Mouse (Mus musculus) MN1 (cell line): ENCODE results near the gene Crtam.

Experiments used
- DNase-seq: peaks from one replicate; pipeline ENCODE4 v3.0.0-alpha.2; 2016; ENCODE audit warnings: low spot score

Gene Crtam

DNA sequence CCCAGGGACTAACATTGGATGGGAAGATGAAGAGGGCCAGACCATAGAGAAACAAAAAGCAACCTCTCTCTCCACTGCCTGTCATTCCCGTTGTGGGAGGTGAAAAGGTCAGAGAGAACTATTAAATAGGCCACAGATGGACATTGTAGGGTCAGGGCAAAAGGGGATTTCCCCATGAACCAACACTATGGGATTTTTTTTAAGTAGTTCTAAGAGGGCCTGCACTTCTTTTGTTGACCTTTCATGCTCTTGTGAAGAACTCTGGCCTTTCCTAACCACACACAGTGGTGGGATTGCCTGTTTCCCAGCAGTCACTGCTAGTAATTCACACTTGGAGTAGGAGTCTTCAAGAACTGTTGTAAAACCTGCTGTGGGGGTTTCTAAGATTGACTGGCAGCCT, 3.4 kb upstream of the Crtam start:
- no peak for DNase-seq

DNA sequence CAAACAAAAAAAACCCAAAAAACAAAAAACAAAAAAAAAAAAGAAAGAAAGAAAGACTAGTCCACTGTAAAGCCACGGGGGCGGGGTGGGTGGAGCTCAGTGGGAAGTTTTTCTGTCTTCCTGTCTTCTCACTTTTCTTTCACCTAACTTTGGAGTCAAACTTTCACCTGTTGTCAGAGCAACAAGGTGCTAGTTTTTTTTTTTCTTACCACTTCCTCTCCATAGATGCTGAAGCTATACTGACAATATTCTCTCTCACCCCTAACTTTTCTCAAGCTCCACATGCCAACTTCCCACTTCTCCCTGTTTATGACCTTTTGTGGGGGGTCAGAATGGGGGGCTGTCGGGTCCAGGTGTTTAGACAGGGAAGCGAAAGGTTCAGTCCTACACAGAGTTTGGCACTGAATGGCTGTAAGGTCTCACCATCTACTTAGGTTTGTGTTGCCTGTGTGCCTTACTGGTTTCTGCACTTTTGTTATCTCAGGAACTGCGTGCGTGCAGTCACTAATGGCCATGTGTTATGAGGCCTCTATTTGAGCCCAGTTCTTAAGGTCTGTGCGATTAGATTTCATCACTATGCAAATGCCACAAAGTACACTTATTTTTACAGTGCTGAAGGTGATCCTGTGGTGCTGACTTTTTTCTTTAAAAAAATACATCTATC, 7.2 kb downstream of the Crtam start:
- DNase-seq = no peak

DNA sequence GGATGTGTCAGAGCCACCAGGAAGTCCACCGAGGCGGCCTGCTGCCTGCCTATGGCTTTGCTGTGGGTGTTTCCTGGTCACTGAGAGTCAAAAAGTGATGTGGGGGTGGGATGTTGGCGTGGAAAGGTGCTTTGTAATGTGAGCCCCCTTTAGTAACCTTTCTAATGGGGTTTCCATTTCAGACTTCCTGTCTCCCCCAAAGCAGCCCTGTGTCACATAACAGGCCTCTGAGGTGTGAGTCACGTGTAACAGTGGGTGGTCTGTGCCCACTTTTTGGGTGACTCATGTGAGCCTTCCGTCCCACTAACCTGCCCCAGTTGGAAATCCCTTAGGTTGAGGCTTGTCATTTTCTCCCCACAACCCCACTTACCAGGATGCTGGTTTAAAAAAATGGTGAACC, 10.4 kb downstream of the Crtam start:
- no peak for DNase-seq

DNA sequence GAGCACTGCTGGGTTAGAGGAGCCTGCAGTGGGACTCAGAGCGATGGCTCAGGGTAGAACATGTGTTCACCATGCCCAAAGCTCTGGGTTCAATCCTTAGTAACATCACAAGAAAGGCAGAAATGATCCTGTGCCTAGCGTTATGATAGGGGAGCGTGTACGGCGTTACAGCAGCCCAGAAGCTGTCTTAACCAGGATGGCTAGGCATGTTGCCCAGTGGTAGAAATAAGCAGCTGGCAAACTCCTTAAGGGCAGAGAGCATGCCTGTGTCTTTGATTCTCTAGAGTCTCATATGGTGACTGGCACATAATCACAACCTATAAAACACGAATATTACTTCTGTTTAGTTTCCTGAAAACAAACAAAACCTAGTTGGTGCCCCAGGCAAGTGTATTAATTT, 12.9 kb downstream of the Crtam start:
- no peak for DNase-seq

DNA sequence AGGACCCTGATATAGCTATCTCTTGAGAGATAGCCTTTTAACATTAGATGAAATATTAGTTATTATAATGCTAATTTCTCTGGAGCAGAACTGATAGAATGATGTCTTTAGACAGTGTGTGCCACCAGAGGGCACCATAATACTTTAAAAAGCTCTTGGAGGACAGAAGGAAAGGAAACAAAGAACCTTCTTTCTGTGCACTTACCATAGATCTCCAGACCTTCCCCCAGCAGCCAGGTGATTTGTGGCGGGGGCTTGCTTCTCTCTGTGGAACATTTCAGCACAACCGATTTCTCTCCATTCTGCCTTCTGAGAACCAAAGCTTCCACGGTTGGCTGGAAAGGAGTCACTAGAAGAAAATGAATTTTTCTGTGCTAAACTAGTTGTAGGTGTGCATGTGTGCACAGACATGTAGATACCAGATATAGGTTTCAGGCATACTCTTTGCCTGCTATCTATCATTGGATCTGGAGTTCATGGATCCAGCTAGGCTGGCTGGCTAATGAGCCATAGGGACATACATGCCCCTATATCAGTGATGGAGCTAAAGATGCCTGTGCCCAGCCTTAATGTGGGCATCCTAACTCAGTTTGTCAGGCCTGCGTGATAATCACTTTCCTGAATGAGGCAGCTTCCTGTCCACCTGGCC, 14.4 kb downstream of the Crtam start:
- peak; percentile 63 for DNase-seq

DNA sequence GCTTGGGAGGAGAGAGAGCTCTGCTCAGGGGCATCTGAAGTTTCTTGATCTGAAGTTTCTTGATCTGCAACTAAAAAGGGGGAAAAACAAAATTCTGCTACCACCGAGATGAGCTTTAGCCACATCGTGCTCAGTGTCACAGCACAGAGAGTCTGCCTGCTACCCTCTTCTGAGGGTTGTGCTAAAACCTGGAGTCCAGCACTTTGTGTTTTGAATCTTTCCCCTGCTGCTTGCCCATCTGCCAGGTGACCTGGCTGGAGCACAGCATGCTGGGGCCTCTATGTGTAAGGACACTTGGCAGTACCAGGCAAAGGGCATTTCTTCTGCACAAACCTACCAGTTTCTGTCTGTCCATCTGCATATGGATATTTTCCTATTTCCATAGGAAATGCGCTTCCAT, 20.1 kb downstream of the Crtam start:
- DNase-seq = no peak

DNA sequence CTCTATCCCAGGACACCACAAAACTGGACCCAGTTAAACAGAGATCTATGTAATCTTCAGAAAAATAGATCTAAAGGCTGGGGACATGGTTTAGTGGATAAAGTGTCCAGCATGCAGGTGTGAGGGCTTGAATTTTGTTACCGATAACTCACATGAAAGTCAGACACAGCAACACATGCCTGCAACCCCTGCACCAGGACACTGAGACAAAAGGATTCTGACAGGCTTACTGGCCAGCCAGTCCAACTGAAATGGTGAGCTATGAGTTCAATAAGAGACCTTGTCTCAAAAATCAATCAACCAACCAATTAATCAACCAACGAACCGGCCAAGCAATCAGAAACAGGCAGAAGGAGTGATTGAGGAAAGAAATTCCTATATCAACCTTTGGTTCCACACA, 20.7 kb downstream of the Crtam start:
- no peak for DNase-seq

DNA sequence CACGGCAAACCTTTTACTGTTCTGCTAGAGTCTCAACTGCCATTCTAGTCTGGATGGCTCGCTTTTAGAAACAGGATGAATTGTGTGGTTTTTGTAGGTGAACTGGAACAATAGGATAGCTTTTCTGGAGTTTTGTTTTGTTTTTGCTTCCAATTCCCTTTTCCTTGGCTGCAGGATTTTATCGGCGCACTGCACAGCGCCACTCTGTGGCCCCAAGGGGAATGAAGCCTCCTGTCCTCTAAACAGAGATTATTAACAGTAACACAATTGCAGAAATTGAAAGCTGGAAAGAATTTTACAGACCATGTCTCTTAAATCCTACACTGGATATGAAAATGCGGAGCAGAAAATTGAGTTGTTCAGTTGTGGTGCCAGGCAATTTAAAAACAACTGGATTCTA, 21.9 kb downstream of the Crtam start:
- DNase-seq = peak; percentile 8

DNA sequence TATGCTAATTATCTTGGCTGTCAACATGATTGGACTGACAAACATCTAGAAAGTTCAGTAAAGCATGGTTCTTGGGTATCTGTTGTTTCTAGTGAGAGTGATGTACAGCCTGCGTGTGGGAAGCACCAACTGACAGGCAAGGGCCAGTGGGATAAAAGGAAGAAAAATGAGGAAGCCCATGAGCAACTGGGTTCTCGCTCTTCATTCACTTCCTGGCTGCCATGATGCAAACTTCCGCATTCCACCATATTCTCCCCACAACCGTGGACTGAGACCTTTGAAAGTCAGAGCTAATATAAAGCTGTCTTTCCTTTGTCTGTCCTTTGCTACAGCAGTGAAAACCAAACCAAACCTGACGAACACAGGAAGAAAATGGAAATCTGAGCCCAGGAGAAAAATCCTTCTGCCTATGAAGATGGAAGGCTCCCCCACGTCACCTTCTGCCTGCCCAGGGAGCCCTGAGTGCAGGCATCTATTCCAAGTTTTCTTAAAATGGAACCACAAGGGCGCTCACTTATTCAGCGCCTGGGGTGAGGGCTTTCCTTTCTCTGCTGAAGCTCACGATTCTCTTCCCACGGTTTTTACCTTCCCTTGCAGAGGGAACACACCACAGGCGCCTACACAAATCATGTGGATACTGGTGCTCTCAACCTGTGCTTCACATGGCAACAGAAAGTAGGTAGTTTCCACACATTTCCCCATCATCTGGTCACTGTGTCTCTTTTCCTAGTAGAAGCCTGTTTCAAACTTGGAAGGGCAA, 30.2 kb downstream of the Crtam start:
- no peak for DNase-seq

DNA sequence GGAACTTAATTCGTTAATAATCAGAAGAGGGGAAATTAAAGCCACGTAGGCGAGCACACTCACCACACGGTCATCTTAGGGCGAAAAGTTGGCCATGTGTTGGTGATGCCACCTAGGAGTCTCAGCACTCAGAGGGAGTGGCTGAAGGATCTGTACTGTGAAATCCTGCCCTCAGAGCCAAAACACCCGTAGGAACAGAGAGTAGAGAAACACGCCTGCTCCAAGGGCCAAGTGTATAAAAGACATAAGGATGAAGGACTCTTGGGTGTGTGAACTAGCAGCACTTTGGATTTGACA, 40.1 kb downstream of the Crtam start:
- DNase-seq = no peak

DNA sequence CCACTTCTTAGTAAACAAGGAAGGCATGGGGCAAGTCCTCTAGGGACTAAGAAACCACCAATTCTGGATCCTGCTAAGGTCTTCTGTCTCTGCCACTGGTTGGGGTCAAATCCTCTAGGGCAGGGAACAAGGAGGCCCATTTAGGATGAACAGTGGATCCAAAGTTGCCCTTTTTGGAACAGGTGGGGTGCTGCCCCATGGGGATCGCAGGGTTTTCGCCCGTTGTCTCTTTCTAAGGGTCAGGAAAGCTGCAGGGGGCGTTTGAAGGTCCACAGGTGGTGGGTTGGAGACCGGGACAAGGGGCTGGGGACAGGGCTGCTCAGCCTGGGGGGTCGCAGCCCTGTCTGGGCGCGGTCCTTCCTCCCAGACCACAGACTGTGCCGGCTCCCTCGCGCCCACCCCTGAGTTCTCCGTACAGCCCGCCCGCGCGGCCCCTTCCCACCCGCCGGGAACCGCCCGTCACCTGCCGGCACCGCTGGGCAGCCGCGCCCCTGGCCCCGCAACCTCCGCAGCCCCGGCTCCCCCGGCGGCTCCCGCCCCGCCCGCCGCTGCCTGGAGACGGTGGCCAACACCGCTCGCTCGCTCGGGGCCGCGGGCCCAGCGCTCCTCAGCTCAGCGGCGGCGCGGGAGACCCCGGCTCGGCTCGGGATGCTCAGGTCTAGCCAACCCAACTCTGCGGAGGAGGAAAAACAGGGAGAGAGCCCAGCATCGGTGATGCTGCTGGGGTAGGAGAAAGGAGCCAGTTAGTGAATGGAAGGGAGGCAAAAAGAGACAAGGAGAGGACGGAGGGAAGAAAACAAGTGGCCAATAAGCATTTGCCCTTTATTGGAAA, 40.6 kb downstream of the Crtam start, which contains the start of gene Jhy:
TSS of gene Jhy (minus strand) at position 533 of the 832 bp plus-strand sequence.
- DNase-seq = no peak

DNA sequence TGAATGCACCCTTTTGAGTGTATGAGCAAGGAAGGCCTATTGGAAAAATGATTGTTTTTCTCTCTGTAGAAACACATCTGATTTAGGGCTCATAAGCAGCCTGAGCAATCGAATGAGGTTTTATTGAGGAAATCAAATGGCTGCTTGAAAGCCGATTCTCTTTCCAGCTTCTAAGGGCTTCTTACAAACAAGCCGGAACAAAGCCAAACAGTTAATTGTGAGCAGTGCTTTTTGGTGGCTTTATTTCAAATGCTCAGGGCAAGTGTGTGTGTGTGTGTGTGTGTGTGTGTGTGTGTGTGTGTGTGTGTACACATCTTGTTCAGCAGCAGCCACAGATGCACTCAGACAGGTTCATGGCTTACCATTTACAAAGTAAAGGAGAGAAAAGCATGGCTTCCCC, 43.0 kb downstream of the Crtam start:
- DNase-seq = no peak

DNA sequence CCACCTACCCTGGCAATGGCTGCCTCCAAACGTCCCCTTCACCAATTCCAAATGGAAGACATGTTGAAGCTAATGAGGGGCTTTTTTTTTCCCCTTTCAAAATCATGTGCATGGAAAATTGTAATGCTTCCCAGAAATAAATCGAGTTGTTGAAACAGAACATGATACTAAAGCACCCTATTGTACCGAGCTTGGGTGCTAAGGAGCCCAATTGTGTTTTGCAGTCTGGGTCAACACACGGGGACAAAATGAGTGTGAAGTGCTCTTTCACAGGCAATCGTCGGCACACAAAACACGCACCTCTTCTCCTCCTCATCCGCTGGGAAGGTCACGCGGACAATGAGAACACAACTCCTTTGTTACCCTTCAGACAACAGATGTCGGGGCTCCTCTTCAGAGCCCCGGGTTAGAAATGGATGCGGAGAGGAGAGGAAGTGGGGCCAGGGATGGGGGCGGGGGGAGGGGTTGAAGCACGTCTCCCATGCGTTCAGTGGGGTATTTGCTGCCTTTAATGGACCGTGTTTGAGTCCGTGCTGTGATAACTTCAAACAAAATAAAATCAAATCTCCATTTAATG, 55.3 kb downstream of the Crtam start:
- DNase-seq = no peak

DNA sequence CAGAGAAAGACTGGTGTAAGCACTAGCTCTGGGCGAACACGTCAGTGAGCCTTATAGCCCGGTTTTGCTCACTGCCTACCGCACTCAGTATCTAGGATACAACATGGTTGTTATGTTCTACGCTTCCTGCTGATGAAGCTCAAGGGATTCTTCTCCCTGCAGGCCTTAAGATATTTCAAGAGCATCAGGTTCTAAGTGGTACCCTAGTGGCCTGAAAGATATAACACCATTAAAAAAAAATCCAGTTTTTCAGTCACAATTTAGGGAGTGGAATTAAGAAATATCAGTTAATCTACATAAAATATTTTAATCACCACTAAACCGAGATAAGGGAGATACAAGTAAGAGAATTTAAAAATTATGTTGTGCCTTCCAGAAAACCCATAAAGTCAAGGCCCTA, 56.0 kb downstream of the Crtam start:
- DNase-seq = no peak

DNA sequence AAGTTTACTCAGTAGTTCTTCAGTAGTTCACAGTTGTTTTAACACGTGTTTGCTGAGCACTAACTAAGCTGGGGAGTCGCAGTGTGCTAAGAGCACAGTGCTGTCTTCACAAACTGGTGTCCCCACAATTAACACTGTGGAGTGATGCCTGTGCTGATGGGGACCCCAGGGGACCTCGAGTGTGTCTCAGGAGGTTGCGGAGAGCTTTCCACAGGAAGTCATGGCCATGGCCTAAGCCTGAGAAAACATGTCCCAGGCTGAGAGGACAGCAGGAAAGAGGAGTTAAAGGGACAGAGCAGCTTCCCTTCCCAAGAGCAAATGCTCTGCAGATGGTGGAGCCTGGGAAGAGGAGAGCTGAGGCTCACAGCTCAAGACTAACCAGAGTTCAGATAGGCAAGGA, 57.3 kb downstream of the Crtam start:
- no peak for DNase-seq

DNA sequence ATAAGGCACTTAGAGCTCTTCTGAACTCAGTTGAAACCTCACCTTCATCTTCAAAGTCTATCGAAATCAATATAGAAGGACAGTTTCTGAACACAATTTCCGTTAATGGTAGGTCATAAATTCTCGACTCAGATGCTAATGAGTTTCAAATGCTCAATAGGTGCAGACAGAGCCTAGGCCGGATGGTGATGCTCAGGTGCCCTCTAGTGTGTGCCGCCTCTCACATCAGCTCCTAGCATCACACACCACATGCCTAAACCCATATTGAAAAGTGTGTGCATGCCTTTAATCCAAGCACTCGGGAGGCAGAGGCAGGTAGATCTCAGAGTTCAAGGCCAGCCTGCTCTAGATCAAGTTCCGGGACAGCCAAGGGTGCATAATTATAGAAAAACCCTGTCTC, 67.0 kb downstream of the Crtam start:
- no peak for DNase-seq

DNA sequence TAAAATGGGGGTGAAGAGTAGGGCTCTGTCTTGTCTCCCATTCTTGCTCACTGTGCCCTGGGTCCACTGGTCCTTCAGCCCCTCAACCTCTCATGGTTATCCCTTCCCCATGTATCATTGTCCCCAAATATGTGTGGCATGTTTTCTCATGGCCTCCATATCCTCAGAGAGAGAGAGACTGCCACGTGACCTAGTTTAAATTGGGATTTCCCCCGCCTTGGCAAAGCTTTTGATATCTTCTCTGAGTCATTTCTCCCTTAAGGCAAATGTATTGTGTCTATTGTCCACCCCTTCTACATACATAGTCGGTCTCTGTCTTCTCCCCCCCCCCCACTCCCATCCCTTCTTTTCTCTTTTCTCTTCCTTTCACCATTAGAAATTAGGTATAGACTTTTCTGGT, 71.1 kb downstream of the Crtam start:
- no peak for DNase-seq

DNA sequence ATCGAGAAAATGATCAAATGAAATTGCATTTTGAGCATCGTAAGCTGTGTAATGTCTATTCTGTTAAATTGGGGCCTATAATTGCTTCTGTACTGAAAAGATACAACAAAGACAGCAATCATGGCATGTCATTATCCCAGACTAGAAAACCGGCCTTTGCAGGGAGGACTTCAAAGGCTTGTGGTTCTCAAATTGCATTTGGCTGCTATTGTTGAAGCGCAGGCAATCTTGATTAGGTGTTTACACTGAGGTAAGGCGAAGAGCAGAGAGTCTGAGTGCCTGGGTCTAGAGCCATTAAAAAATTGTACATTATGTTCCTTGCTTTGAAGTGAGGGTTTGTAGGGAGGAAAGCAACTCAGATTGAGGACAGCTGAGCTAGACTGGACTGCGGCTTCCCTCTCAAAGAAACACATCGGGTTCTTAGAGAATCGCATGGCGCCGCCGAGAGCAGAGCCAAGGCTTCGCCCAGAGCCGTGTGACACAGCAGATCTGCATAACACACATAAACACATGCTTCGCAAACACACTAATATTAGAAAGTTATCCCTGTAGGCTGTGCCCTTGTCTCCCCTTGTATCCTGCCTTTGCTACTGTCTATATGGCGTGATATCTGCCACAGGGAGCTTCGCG, 77.0 kb downstream of the Crtam start:
- no peak for DNase-seq
